Mouse (Mus musculus) C2C12 (cell line): ENCODE results near the gene 2310061I04Rik. TPM values are rescaled to one million over a fixed set of nuclear protein-coding genes. Genes with fewer than 3 reads are reported as not detected.

Experiments
- H3K27me3 ChIP-seq: one replicate; pipeline ENCODE4 v1.6.1; 2011; ENCODE audit not compliant: control insufficient read depth, insufficient read depth, insufficient read length
- H3K36me3 ChIP-seq: one replicate; pipeline ENCODE4 v1.6.1; 2011; ENCODE audit not compliant: control insufficient read depth, insufficient read depth
- H3K4me3 ChIP-seq: one replicate; pipeline ENCODE4 v1.5.1; 2011; ENCODE audit warnings: mild to moderate bottlenecking, control low read depth; ENCODE audit not compliant: poor library complexity, insufficient read depth, severe bottlenecking
- H3K79me2 ChIP-seq: one replicate; pipeline ENCODE4 v1.6.1; 2011; ENCODE audit not compliant: control insufficient read depth, insufficient read depth
- H3K79me3 ChIP-seq: one replicate; pipeline ENCODE4 v1.6.1; 2011; ENCODE audit warnings: low read depth, control low read depth
- H3ac ChIP-seq: one replicate; pipeline ENCODE3; 2011; ENCODE audit warnings: low read depth; ENCODE audit not compliant: control insufficient read depth, insufficient read length
- CEBPB ChIP-seq: IDR thresholded peaks from one replicate; pipeline ENCODE4 v1.6.1; 2011; ENCODE audit warnings: low read depth, mild to moderate bottlenecking, control low read depth, moderate library complexity
- CTCF ChIP-seq: IDR thresholded peaks from one replicate; pipeline ENCODE4 v1.5.1; 2011; ENCODE audit not compliant: control insufficient read depth, insufficient read depth, insufficient read length
- FOSL1 ChIP-seq: IDR thresholded peaks from one replicate; pipeline ENCODE4 v1.8.0; 2011; ENCODE audit warnings: mild to moderate bottlenecking, low read length; ENCODE audit not compliant: poor library complexity, insufficient read depth, severe bottlenecking
- MAX ChIP-seq: IDR thresholded peaks from one replicate; pipeline ENCODE4 v1.6.1; 2011; ENCODE audit warnings: mild to moderate bottlenecking, control low read depth
- MYOD1 ChIP-seq: IDR thresholded peaks from one replicate; pipeline ENCODE4 v1.6.1; 2011; ENCODE audit warnings: low read depth; ENCODE audit not compliant: control insufficient read depth, insufficient read length
- MYOG ChIP-seq: IDR thresholded peaks from one replicate; pipeline ENCODE4 v1.6.1; 2011; ENCODE audit not compliant: control insufficient read depth, insufficient read length; ENCODE audit errors: extremely low read depth
- USF1 ChIP-seq: IDR thresholded peaks from one replicate; pipeline ENCODE4 v1.6.1; 2011; ENCODE audit warnings: low read depth, mild to moderate bottlenecking, control low read depth, moderate library complexity
- polyA plus RNA-seq: library from polyadenylated mRNA; unstranded; fragments of >200 nt; fragmentation: generic; extraction: Trizol; gene quantifications from one replicate; pipeline ENCODE4 v1.2.1, GENCODE M21; 2012; ENCODE audit warnings: missing spikeins

Gene 2310061I04Rik
- polyA plus RNA-seq, 1 experiment = 36.0 TPM

DNA sequence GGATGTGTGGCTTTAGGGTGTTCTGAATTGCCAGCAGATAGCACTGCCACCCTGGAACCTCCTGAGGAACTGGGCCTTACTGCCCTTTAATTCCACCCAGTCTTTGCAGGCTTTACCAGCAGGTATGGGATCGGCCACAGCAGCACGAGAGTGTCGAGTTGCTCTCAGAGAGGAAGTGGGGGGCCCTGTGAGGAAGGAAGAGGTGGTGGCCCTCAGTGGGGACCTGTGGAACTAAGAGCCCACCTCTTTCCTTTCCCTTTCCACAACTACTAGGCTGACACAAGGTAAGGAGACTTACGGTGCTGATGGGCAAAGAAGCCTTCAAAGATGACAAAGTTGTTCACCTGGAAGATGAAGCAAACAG, 6.7 kb upstream of the 2310061I04Rik start:
- H3K4me3 ChIP-seq = no peak overlapping the region
- peaks cover 19% of the 10 kb centered on the region for H3K36me3 ChIP-seq
- H3ac ChIP-seq = no peak overlapping the region
- H3K79me2 ChIP-seq = peaks cover 6% of the 10 kb centered on the region
- H3K27me3 ChIP-seq = no peaks in the 10 kb centered on the region
- TF ChIP-seq MYOG = no peak
- TF ChIP-seq FOSL1 = no peak
- no peak for TF ChIP-seq CEBPB
- TF ChIP-seq MYOD1 = no peak
- TF ChIP-seq MAX = no peak
- TF ChIP-seq USF1 = no peak
- no peak for TF ChIP-seq CTCF
- peaks cover 3% of the 10 kb centered on the region for H3K79me3 ChIP-seq

GRCm38 (mm10) chr17:35903343-35903991, 6.2 kb upstream of the 2310061I04Rik start:
- TF ChIP-seq MYOG (no peak), USF1 (no peak), CEBPB (no peak), MAX (no peak), FOSL1 (no peak), MYOD1 (no peak), CTCF (no peak)
- Histone ChIP-seq H3K4me3 (no peak overlapping the region), H3K79me3 (no peaks in the 10 kb centered on the region), H3K79me2 (peaks cover 1% of the 10 kb centered on the region), H3K36me3 (peaks cover 19% of the 10 kb centered on the region), H3ac (no peak overlapping the region), H3K27me3 (no peaks in the 10 kb centered on the region)

- Histone ChIP-seq H3K36me3 (peaks cover 10% of the 10 kb centered on the region), H3K79me2 (peaks cover 14% of the 10 kb centered on the region), H3K27me3 (no peaks in the 10 kb centered on the region), H3ac (no peak overlapping the region), H3K4me3 (no peak overlapping the region), H3K79me3 (peaks cover 4% of the 10 kb centered on the region)
- TF ChIP-seq MAX = no peak
Observed at GRCm38 (mm10) chr17:35900636-35901035, 3.4 kb upstream of the 2310061I04Rik start.

- peaks cover 4% of the 10 kb centered on the region for H3K79me3 ChIP-seq
- peaks cover 20% of the 10 kb centered on the region for H3K36me3 ChIP-seq
- no peaks in the 10 kb centered on the region for H3K27me3 ChIP-seq
- TF ChIP-seq MAX (no peak), MYOD1 (no peak)
- peak overlapping the region; percentile 66 for H3ac ChIP-seq
- H3K4me3 ChIP-seq = no peak overlapping the region
- peaks cover 18% of the 10 kb centered on the region for H3K79me2 ChIP-seq
Observed at GRCm38 (mm10) chr17:35897644-35898573, 678 bp upstream of the 2310061I04Rik start.

- H3K79me3 ChIP-seq = no peaks in the 10 kb centered on the region
- TF ChIP-seq MYOG = no peak
- TF ChIP-seq CEBPB = no peak
- no peak for TF ChIP-seq CTCF
- TF ChIP-seq FOSL1 = no peak
- TF ChIP-seq MAX = no peak
- TF ChIP-seq MYOD1 = no peak
- TF ChIP-seq USF1 = no peak
- H3K36me3 ChIP-seq = peaks cover 72% of the 10 kb centered on the region
- H3ac ChIP-seq = no peak overlapping the region
- no peaks in the 10 kb centered on the region for H3K27me3 ChIP-seq
- no peaks in the 10 kb centered on the region for H3K79me2 ChIP-seq
- H3K4me3 ChIP-seq = no peak overlapping the region
Observed at GRCm38 (mm10) chr17:35887725-35888124, 9.5 kb downstream of the 2310061I04Rik start.

- H3K4me3 ChIP-seq = no peak overlapping the region
- H3K36me3 ChIP-seq = peaks cover 47% of the 10 kb centered on the region
- H3K79me2 ChIP-seq = peaks cover 23% of the 10 kb centered on the region
- TF ChIP-seq MAX (no peak), MYOG (no peak), MYOD1 (no peak), CTCF (no peak), FOSL1 (no peak), USF1 (no peak), CEBPB (no peak)
- H3K79me3 ChIP-seq = peaks cover 14% of the 10 kb centered on the region
- no peaks in the 10 kb centered on the region for H3K27me3 ChIP-seq
- H3ac ChIP-seq = no peak overlapping the region
Observed at GRCm38 (mm10) chr17:35883777-35884176, 13.5 kb downstream of the 2310061I04Rik start.
